Mouse (Mus musculus) liver, embryonic 11.5 days (tissue): ENCODE measurements around the gene Fbxw2. TPM values are rescaled to one million over a fixed set of nuclear protein-coding genes. Genes with fewer than 3 reads are reported as not detected.
A peak's percentile ranks its signal among the peaks of the same experiment; 100 is the strongest.
"Not testable (repeated sequence)": the region's sequence is repeated elsewhere in the genome, so short reads cannot be mapped to it uniquely, and the experiment has no call there.

ENCODE experiments used
- ATAC-seq: fragments of 200-750 bp; cut with Nextera tagmentation; replicated peaks from 2 replicates; pipeline ENCODE4 v1.8.0; 2017; ENCODE audit warnings: moderate number of reproducible peaks, mild to moderate bottlenecking, moderate TSS enrichment, moderate library complexity; ENCODE audit not compliant: low FRiP score
- DNase-seq: peaks from one replicate; pipeline ENCODE4 v3.0.0-alpha.2; 2017; ENCODE audit warnings: low spot score
- H3K27ac ChIP-seq: fragments of 300-500 bp; sonication (generic); 2 replicates; pipeline ENCODE4 v1.5.1; 2014; ENCODE audit warnings: mild to moderate bottlenecking, low read depth, low read length, control low read depth
- H3K27me3 ChIP-seq: fragments of 300-500 bp; sonication (generic); replicated peaks from 2 replicates; pipeline ENCODE4 v1.6.1; 2014; ENCODE audit warnings: low read length, mixed read lengths; ENCODE audit not compliant: control insufficient read depth, insufficient read depth
- H3K36me3 ChIP-seq: fragments of 300-500 bp; sonication (generic); 2 replicates; pipeline ENCODE4 v1.6.1; 2014; ENCODE audit warnings: mild to moderate bottlenecking, low read length, moderate library complexity, mixed read lengths; ENCODE audit not compliant: control insufficient read depth, insufficient read depth
- H3K4me1 ChIP-seq: fragments of 300-500 bp; sonication (generic); replicated peaks from 2 replicates; pipeline ENCODE4 v1.6.1; 2014; ENCODE audit warnings: low read length, mixed read lengths; ENCODE audit not compliant: control insufficient read depth, insufficient read depth
- H3K4me2 ChIP-seq: fragments of 300-500 bp; sonication (generic); 2 replicates; pipeline ENCODE4 v1.6.1; 2014; ENCODE audit warnings: mild to moderate bottlenecking, control low read depth, moderate library complexity
- H3K4me3 ChIP-seq: fragments of 300-500 bp; sonication (generic); 2 replicates; pipeline ENCODE4 v1.5.1; 2014; ENCODE audit warnings: low read depth, low read length, control low read depth
- H3K9ac ChIP-seq: fragments of 300-500 bp; sonication (generic); 2 replicates; pipeline ENCODE4 v1.6.1; 2014; ENCODE audit warnings: low read depth, low read length, control low read depth
- H3K9me3 ChIP-seq: fragments of 300-500 bp; sonication (generic); 2 replicates; pipeline ENCODE4 v1.6.1; 2016; ENCODE audit warnings: low read length, inconsistent platforms, mixed read lengths; ENCODE audit not compliant: control insufficient read depth
- whole genome bisulfite sequencing: fragments of 180-500 bp; shearing (Covaris S2); extraction: QIAGEN DNeasy Blood & Tissue Kit; methylation state at CpG from one replicate; pipeline ENCODE4 v1.1.7; 2014; 5-methylcytosine and 5-hydroxymethylcytosine counted together
- polyA plus RNA-seq: library from polyadenylated mRNA; unstranded; fragments of >200 nt; fragmentation: Nextera tagmentation; extraction: Ambion mirVana; gene quantifications from 2 replicates; pipeline ENCODE4 v1.2.1, GENCODE M21; 2014

Gene Fbxw2
- polyA plus RNA-seq, 1 experiment from 2014 or later, result 78.7 TPM

DNA sequence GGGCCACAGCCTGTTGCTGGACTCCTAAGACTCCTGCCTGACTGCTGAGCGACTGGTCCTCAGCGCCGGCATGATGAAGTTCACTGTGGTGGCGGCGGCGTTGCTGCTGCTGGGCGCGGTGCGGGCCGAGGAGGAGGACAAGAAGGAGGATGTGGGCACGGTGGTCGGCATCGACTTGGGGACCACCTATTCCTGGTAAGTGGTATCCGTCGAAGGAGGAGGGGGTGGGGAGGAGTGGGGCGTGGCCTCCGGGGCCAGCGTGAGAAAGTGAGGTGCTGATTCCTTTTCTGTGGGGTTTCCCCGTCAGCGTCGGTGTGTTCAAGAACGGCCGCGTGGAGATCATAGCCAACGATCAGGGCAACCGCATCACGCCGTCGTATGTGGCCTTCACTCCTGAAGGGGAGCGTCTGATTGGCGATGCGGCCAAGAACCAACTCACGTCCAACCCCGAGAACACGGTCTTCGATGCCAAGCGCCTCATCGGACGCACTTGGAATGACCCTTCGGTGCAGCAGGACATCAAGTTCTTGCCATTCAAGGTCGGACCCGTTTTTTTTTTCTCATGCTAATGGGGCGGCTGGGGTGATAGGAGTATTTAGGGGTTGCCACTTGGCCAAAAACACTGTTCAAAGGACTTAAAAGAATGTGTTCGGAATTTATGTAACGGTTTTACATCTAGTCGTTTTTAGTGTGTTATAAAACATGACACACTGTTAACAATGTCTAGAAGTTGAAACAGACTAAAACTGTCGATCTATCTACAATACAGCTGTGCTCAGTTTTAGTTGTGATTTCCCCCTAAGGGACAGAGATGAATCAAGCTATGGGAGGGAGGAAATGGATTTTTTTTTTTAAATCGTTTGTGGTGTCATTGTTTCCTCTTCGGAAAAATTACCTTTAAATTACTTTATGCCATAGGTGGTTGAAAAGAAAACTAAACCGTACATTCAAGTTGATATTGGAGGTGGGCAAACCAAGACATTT, 53.6 kb downstream of the Fbxw2 start:
- Histone ChIP-seq H3K9me3 (no peaks in the 10 kb centered on the region), H3K36me3 (peaks cover 39% of the 10 kb centered on the region), H3K27me3 (no peaks in the 10 kb centered on the region), H3K4me1 (peaks cover 42% of the 10 kb centered on the region), H3K4me2 (peak overlapping the region; percentile 90), H3K9ac (peak overlapping the region; percentile 99), H3K27ac (peak overlapping the region; percentile 89), H3K4me3 (peak overlapping the region; percentile 99)
- ATAC-seq (peak; percentile 13), DNase-seq (no peak)
- 3% methylated on average over 50 of the region's 50 CpGs for WGBS

DNA sequence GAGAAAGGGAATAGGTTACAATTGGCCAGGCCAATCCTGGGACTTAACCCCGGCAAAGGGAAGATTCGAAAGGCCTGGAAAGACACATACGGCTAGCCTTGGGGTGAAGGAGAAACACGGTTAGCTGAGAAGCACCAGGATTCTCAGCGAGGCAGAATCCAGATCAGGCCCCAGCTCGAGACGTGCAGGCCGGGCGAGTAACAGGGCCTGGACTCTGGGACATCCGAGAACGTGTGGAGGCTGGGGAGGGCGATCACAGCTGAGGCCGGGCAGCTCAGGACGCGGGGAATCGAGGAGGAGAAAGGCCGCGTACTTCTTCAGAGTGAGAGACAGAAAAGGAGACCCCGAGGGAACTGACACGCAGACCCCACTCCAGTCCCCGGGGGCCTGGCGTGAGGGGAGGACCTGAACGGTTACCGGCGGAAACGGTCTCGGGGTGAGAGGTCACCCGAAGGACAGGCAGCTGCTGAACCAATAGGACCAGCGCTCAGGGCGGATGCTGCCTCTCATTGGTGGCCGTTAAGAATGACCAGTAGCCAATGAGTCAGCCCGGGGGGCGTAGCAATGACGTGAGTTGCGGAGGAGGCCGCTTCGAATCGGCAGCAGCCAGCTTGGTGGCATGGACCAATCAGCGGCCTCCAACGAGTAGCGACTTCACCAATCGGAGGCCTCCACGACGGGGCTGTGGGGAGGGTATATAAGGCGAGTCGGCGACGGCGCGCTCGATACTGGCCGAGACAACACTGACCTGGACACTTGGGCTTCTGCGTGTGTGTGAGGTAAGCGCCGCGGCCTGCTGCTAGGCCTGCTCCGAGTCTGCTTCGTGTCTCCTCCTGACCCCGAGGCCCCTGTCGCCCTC, 54.5 kb downstream of the Fbxw2 start, which contains the start of gene Hspa5:
TSS of gene Hspa5 (plus strand) at position 603 of the 859 bp plus-strand sequence.
- peak within 1 kb of the TSS; percentile 90 for H3K4me2 ChIP-seq
- peaks cover 31% of the 10 kb centered on the region for H3K36me3 ChIP-seq
- H3K27ac ChIP-seq, result peak within 1 kb of the TSS; percentile 89
- peak within 1 kb of the TSS; percentile 99 for H3K9ac ChIP-seq
- DNase-seq (peak; percentile 99), ATAC-seq (peak; percentile 98)
- H3K9me3 ChIP-seq, result no peaks in the 10 kb centered on the region
- H3K4me1 ChIP-seq, result peaks cover 37% of the 10 kb centered on the region
- H3K4me3 ChIP-seq, result peak within 1 kb of the TSS; percentile 99
- H3K27me3 ChIP-seq, result no peaks in the 10 kb centered on the region
- WGBS, result under 1% methylated on average over 60 of the region's 60 CpGs

DNA sequence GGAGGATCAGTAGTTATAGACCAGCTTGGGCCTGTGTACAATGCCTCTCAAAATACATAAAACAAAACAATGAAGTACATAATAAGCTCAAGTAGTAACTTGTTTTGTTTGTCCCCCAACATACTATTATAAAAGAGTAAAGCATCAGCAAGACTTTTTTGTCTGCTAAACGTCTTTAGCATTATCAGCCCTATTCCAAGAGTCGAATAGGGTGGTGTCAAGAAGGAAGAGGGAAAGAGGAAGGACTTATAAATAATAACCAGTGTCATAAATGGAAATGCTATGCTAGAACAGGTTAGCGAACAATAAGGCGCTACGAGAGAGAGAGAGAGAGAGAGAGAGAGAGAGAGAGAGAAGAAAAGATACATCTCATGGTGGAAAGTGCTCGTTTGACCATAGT, 55.2 kb downstream of the Fbxw2 start:
- ATAC-seq (no peak), DNase-seq (no peak)
- H3K27me3 ChIP-seq, result no peaks in the 10 kb centered on the region
- H3K4me3 ChIP-seq, result peak overlapping the region; percentile 99
- peak overlapping the region; percentile 72 for H3K4me2 ChIP-seq
- H3K27ac ChIP-seq, result peak overlapping the region; percentile 84
- peaks cover 32% of the 10 kb centered on the region for H3K4me1 ChIP-seq
- H3K36me3 ChIP-seq, result peaks cover 26% of the 10 kb centered on the region
- 5% methylated on average over 6 of the region's 6 CpGs for WGBS
- peak overlapping the region; percentile 95 for H3K9ac ChIP-seq
- H3K9me3 ChIP-seq, result no peaks in the 10 kb centered on the region

DNA sequence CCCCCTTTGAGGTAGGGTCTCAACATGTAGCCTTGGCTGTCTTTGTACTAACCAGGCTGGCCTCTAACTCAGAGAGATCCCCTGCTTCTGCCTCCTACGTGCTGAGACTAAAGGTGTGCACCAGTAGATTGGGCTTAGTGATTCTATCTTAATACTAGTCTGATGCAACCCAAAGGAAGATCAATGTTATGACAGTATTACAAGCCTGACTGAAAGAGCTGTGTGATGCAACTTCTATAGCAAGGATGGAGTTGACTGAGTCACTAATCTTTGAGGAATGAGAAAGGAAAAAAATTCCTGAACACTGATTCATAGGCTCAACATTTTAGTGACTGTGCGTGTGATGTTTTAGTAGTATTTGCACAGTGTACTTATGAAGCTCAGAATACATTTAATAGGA, 56.1 kb downstream of the Fbxw2 start:
- no peaks in the 10 kb centered on the region for H3K27me3 ChIP-seq
- DNase-seq (no peak), ATAC-seq (no peak)
- no peak overlapping the region for H3K27ac ChIP-seq
- no peak overlapping the region; the same call in 1 of the 2 replicates for H3K9ac ChIP-seq
- H3K36me3 ChIP-seq, result peaks cover 18% of the 10 kb centered on the region
- peaks cover 25% of the 10 kb centered on the region for H3K4me1 ChIP-seq
- WGBS, result 93% methylated on average over 2 of the region's 2 CpGs
- H3K9me3 ChIP-seq, result no peaks in the 10 kb centered on the region
- H3K4me2 ChIP-seq, result peak overlapping the region; percentile 72
- H3K4me3 ChIP-seq, result peak overlapping the region; percentile 99

DNA sequence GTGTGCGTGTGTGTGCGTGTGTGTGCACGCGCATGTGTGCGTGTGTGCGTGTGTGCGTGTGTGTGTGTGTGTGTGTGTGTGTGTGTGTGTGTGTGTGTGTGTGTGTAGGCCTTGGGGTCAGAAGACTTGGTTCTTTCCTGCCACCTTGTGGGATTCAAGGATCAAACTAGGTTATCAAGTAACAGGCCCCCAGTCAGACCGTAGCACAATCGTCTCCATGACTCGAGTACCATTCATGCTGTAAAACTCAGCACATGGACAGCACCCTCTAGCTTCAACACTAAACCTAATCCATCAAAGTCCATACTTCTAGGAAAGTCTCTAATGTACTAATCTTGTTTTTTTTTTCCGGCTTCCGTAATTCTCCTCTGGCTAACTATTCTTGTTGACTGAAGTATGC, 61.3 kb downstream of the Fbxw2 start:
- no peak for DNase-seq
- ATAC-seq, result no peak
- Histone ChIP-seq H3K9me3 (no peaks in the 10 kb centered on the region), H3K27me3 (no peaks in the 10 kb centered on the region), H3K4me1 (peaks cover 5% of the 10 kb centered on the region; the same call in 1 of the 2 replicates), H3K9ac (no peak overlapping the region), H3K36me3 (no peaks in the 10 kb centered on the region), H3K27ac (no peak overlapping the region), H3K4me2 (no peak overlapping the region), H3K4me3 (no peak overlapping the region)
- WGBS, result 66% methylated on average over 12 of the region's 12 CpGs

DNA sequence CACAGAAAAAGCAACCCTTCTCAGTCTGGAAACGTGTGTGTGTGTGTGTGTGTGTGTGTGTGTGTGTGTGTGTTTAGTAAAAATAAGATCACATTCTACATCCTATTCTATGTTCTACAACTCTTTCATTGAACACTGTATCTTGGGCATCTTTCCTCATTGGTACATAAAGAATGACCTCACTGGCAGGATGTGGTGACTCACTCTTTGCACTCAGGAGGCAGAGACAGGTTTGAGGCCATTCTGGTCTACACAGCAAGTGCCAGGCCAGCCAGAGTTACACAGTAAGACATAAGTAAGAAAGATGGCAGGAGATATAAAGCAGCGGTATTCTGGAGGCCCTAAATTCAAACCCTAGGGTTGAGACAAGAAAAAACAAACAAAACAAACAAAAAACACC, 63.2 kb downstream of the Fbxw2 start:
- ATAC-seq (no peak), DNase-seq (no peak)
- Histone ChIP-seq H3K9ac (no peak overlapping the region), H3K4me1 (peaks cover 5% of the 10 kb centered on the region; the same call in 1 of the 2 replicates), H3K27me3 (no peaks in the 10 kb centered on the region), H3K36me3 (no peaks in the 10 kb centered on the region), H3K27ac (no peak overlapping the region), H3K4me2 (no peak overlapping the region), H3K9me3 (no peaks in the 10 kb centered on the region), H3K4me3 (no peak overlapping the region)
- 54% methylated on average over 2 of the region's 2 CpGs for WGBS

DNA sequence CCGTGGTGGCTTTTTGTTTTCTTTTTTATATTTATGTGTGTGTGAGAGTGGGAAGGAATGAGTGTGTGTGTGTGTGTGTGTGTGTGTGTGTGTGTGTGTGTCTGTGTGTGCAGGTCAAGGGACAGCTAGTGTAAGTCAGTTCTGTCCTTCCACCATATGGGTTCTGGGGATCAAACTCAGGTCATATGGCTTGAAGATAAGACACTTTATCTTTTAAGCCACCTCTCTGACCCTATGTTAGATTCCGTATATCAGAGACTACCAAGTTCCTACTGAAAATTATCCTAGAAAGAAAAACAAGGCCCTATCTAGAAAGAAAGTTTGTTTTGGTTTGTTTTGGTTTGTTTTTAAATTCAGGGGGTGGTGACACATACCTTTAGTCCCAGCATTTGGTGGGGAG, 63.9 kb downstream of the Fbxw2 start:
- 58% methylated on average over 2 of the region's 2 CpGs for WGBS
- no peak overlapping the region for H3K27ac ChIP-seq

DNA sequence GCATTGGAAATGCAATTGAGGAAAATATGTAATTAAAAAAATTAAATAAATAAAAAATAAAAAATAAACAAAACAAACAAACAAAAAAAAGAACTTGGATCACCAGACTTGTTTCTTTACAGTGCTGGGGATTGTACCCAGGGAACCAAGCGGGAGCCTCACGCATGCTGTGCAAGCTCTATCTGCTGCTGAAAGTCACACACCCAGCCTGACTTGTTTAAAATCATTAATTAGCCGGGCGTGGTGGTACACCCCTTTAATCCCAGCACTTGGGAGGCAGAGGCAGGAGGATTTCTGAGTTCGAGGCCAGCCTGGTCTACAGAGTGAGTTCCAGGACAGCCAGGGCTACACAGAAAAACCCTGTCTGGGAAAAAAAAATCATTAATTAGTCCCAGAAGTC, 64.8 kb downstream of the Fbxw2 start:
- WGBS, result 85% methylated on average over 5 of the region's 5 CpGs
- not testable (repeated sequence) for ATAC-seq

More for the DNA sequence above, 63.9 kb downstream of the Fbxw2 start:
- peak; percentile 75 for ATAC-seq
- Histone ChIP-seq H3K27me3 (no peaks in the 10 kb centered on the region), H3K4me3 (no peak overlapping the region), H3K9me3 (no peaks in the 10 kb centered on the region), H3K4me1 (peaks cover 5% of the 10 kb centered on the region; the same call in 1 of the 2 replicates), H3K4me2 (no peak overlapping the region), H3K36me3 (no peaks in the 10 kb centered on the region), H3K9ac (no peak overlapping the region)
- no peak for DNase-seq

More for the DNA sequence above, 64.8 kb downstream of the Fbxw2 start:
- H3K4me2 ChIP-seq, H3K9ac ChIP-seq, H3K27ac ChIP-seq, H3K36me3 ChIP-seq, DNase-seq, H3K27me3 ChIP-seq, H3K4me1 ChIP-seq, H3K9me3 ChIP-seq, H3K4me3 ChIP-seq: not testable (repeated sequence)
